Mouse (Mus musculus) cortical plate, adult 2 months (tissue): Measurements from ENCODE around the gene Parvb. TPM values are rescaled to one million over a fixed set of nuclear protein-coding genes. Genes with fewer than 3 reads are reported as not detected.

Experiments used
- H3K27ac ChIP-seq: fragments of 200-500 bp; 2 replicates; pipeline ENCODE4 v1.5.1; 2012; ENCODE audit warnings: low read length, control low read depth, inconsistent platforms; ENCODE audit not compliant: insufficient read depth
- H3K4me1 ChIP-seq: fragments of 200-500 bp; 2 replicates; pipeline ENCODE4 v1.6.1; 2011; ENCODE audit warnings: low read length; ENCODE audit not compliant: control insufficient read depth, insufficient read depth
- H3K4me3 ChIP-seq: fragments of 200-500 bp; 2 replicates; pipeline ENCODE4 v1.5.1; 2011; ENCODE audit warnings: mild to moderate bottlenecking, low read length, control low read depth; ENCODE audit not compliant: insufficient read depth
- CTCF ChIP-seq: fragments of 200-500 bp; IDR thresholded peaks from 2 replicates; pipeline ENCODE4 v1.5.1; 2011; ENCODE audit warnings: mild to moderate bottlenecking, control low read depth, low read length; ENCODE audit not compliant: insufficient read depth; ENCODE audit errors: extremely low read depth
- POLR2A ChIP-seq: fragments of 200-500 bp; IDR thresholded peaks from 2 replicates; pipeline ENCODE4 v1.6.1; 2011; ENCODE audit warnings: mild to moderate bottlenecking, low read length, control low read depth; ENCODE audit not compliant: insufficient read depth; ENCODE audit errors: extremely low read depth
- polyA plus RNA-seq: library from polyadenylated mRNA; depleted of rRNA; stranded (reverse); fragments of >200 nt; gene quantifications from 2 replicates; pipeline ENCODE4 v1.2.3, GENCODE M21; 2012

The Parvb gene
- polyA plus RNA-seq, 1 experiment, result 13.8 TPM

DNA sequence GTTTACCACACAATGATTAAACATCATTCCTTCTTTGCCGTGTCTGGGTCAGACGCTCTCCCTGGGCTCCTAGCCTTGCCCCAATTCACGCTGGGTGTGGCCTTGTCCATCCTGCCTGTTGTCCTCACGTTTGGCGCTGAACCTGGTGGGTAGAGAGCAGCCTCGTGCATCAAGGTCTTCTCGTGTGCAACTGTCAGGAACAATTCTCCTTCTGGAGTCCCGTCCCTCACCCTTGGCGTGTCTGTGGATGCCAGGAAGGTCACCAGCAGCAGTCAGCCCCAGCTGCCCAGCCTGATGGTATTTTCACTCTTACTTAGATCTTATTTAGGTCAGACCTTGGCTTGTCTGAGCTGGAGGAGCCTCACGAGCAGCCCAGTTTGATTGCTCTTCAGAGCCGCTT, 33.3 kb downstream of the Parvb start:
- TF ChIP-seq POLR2A (no peak), CTCF (no peak)
- H3K4me1 ChIP-seq, result 0 out of 2 replicates have a peak, but pooled peaks cover 2% of the 10 kb centered on the region
- H3K27ac ChIP-seq, result no peak overlapping the region
- H3K4me3 ChIP-seq, result no peak overlapping the region

DNA sequence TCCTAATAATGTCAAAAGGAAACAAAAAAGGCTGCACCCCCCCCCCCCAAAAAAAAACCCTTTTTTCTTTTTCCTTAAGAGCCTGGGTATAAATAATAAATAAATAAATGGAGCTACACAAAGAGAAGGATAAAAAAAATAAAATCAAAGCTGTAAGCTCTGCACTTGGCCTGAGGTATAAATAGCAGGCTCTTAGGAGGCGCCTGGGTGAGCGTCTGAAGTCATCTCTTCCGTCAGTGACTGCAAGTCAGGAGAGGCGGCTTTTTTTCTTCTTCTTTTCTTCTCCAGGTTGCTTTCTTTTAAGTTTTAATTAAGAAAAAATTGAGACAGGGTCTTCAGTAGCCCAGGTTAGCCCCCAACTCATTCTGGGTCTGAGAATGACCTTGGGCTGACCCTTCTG, 34.4 kb downstream of the Parvb start:
- TF ChIP-seq CTCF, result no peak
- no peak for TF ChIP-seq POLR2A
- H3K27ac ChIP-seq, result no peak overlapping the region
- no peak overlapping the region for H3K4me3 ChIP-seq
- no peaks in the 10 kb centered on the region for H3K4me1 ChIP-seq

DNA sequence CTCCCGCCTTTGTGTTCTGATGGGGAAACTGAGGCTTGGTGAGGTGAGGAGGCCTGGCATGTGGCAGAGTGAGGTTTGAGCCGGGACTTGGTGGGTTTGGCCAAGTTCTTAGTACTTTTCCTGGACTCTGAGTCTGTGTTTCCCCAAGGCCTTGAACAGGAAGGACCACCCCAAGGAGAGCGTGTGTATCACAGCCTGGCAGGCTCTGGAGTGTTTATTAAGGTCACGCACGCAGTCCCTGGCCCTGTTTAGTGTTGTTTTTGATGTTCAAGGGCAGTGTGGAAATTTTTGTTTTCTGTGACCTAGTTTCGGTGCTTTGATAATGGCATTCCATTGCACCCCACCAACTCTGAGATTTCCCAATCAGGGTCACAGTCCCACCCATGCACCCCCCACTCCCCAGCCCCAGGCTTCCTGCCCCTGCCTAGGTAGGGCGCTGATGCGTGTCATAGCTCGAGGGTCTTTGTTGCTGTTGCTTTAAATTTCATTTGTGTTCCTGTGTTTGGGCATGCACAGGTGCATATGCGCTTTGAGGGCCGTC, 35.9 kb downstream of the Parvb start:
- Histone ChIP-seq H3K4me1 (no peaks in the 10 kb centered on the region), H3K27ac (no peak overlapping the region)
- no peak for TF ChIP-seq POLR2A
- TF ChIP-seq CTCF, result no peak

DNA sequence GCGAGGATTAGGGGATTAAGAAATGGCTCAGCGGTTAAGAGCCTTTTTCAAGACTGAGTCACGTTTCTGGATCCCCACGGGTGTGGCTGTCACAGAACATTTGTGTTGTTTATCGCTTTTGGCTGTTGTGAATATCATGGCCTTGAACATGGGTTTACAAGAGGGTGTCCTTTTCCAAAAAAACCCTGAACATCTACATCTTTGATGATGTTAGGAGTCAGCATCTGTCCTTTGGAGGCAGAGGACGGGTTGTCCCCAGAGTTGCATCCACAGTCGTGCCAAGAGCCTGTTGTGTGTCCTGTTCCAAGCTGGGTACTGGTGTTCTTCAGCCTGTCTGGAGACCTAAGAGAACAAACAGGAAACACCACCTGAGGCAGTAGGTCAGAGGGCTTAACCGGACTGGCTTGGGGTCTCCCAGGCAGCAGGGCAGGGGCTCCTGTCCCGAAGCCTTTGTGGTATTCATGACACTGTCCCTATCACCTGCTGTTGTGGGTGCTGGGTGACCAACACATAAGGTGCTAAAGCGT, 37.3 kb downstream of the Parvb start:
- Histone ChIP-seq H3K4me3 (no peak overlapping the region), H3K4me1 (no peaks in the 10 kb centered on the region), H3K27ac (no peak overlapping the region)
- TF ChIP-seq CTCF, result no peak
- no peak for TF ChIP-seq POLR2A

More for the DNA sequence above, 35.9 kb downstream of the Parvb start:
- no peak overlapping the region for H3K4me3 ChIP-seq

DNA sequence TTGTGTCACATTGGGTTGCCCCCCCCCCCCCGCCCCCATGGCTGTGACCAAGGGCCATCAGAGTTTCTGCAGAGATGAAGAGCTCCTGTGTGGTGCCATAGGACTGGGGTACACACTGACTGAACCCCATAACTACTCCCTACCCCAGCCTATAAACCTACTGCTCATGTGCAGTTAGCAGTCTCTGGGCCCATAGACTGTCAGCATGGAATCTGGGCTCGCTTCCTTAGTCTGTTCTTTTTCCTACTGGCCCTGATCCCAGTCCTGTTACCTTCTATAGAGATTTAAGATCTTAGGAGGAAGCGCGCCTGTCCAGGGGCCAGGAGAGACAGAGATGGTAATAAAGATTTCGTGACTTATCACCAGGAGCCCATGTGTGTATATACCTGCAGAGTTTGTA, 38.2 kb downstream of the Parvb start:
- no peak overlapping the region for H3K27ac ChIP-seq
- TF ChIP-seq CTCF (no peak), POLR2A (no peak)
- H3K4me3 ChIP-seq, result no peak overlapping the region
- H3K4me1 ChIP-seq, result no peaks in the 10 kb centered on the region

DNA sequence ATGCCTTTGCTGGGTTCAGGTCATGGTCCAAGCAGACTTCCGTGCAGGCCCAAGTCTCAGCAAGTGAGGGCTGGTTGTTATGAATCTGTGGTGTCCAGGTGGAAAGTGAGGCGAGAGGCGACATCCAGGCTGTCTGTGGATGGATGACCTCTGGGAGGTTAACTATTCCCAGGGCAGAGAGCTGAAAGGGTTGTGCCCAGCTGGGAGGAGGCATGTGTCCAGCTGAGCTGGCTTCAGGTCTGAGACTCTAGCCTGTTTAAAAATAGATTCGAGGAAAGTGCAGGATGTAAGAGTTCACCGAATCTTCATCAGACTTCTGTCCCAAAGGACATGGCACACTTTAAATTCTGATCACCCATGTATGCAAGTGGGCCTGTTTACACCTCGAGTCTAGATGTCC, 38.6 kb downstream of the Parvb start:
- Histone ChIP-seq H3K4me3 (no peak overlapping the region), H3K27ac (no peak overlapping the region), H3K4me1 (no peaks in the 10 kb centered on the region)
- no peak for TF ChIP-seq POLR2A
- no peak for TF ChIP-seq CTCF

DNA sequence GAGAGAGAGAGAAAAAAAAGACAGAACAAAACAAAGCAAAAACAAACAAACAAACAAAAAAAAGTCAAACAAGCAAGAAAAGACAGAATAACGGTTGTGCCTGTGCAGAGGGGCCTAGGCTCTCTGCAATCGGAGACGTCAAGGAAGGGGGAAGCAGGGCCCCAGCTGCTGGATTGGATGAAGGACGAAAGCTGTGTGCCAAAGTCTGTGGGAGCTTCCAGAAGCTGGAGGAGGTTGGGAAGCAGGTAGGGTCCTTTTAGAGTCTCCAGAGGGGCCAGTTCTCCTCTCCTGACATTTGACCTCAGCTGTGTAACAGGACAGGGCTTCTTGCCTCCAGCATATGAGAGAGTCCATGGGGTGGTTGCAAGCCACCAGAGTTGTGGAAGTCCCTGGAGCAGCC, 44.2 kb downstream of the Parvb start:
- Histone ChIP-seq H3K4me1 (no peaks in the 10 kb centered on the region), H3K27ac (no peak overlapping the region), H3K4me3 (no peak overlapping the region)
- TF ChIP-seq CTCF, result no peak
- TF ChIP-seq POLR2A, result no peak

DNA sequence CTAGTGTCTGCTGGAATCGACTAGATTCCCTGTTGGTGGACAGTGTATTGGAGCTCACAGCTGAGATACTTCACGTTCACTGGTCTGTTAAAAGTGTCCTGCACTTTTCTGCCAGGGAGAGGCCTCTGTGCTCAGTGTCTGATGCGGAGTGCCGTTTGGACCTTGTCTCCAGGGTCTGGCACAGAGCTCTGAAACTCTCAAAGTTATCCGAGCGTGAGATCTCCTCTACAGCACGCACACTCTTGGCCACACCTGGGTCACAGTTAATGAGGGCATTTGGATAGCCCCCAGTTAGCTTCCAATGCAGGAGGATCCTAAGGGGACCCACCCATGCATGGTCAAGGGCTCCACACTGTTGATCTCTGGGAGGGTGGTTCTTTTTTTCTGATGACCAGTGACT, 46.2 kb downstream of the Parvb start:
- no peak overlapping the region for H3K27ac ChIP-seq
- TF ChIP-seq CTCF (no peak), POLR2A (no peak)
- no peaks in the 10 kb centered on the region for H3K4me1 ChIP-seq
- H3K4me3 ChIP-seq, result no peak overlapping the region

DNA sequence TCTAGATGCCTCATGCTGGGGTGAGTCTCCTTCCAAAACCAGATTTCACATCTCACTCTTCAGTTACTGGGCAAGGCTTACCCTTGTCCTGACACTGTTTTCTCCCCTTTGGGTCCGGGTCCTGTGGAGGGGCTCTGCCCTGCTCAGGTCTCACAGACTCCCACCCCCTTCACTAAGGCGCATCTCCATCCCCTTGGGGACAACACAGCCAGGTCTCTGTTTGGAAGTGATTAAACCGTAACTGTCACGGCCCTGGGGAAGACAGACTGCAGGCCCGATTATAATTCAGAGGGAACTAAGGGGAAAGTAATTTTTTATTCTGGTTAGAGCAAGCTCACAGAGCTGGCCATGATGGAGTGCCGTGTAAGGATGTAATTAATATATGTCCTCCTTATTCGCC, 46.8 kb downstream of the Parvb start:
- Histone ChIP-seq H3K4me3 (no peak overlapping the region), H3K4me1 (no peaks in the 10 kb centered on the region), H3K27ac (no peak overlapping the region)
- TF ChIP-seq POLR2A (no peak), CTCF (no peak)

DNA sequence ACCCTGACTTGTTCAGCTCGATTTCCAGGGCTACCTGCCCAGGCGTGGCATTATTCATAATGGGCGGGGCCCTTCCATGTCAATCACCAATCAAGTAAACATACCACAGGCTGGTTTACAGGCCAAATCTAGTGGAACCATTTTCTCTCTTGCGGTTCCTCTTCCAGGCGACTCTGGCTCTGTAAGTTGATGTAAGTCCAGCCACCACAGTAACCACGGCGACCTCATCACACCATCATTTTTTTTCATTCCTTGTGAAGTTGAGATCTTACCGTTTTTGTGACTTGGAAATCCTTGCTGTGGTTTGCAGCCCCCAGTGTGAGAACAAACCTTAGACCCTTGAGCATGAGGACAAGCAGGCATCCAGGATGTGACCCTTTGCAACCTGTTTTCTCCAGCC, 48.5 kb downstream of the Parvb start:
- H3K4me1 ChIP-seq, result no peaks in the 10 kb centered on the region
- no peak overlapping the region for H3K27ac ChIP-seq
- H3K4me3 ChIP-seq, result no peak overlapping the region
- no peak for TF ChIP-seq CTCF
